Mouse (Mus musculus) embryonic facial prominence, embryonic 10.5 days (tissue): ENCODE data around the gene Pkn1. TPM values are rescaled to one million over a fixed set of nuclear protein-coding genes. Genes with fewer than 3 reads are reported as not detected.

Experiments used
- DNase-seq: peaks from one replicate; pipeline ENCODE4 v3.0.0-alpha.2; 2017; ENCODE audit warnings: low spot score
- H3K27ac ChIP-seq: fragments of 300-500 bp; sonication (generic); replicated peaks from 2 replicates; pipeline ENCODE4 v1.5.1; 2016; ENCODE audit warnings: mild to moderate bottlenecking
- H3K27me3 ChIP-seq: fragments of 300-500 bp; sonication (generic); replicated peaks from 2 replicates; pipeline ENCODE4 v1.6.1; 2016; ENCODE audit warnings: low read depth, mild to moderate bottlenecking; ENCODE audit not compliant: poor library complexity, severe bottlenecking
- H3K36me3 ChIP-seq: fragments of 300-500 bp; sonication (generic); replicated peaks from 2 replicates; pipeline ENCODE4 v1.6.1; 2016; ENCODE audit warnings: mild to moderate bottlenecking, moderate library complexity
- H3K4me1 ChIP-seq: fragments of 300-500 bp; sonication (generic); 2 replicates; pipeline ENCODE4 v1.6.1; 2016
- H3K4me3 ChIP-seq: fragments of 300-500 bp; sonication (generic); 2 replicates; pipeline ENCODE4 v1.5.1; 2016; ENCODE audit warnings: mild to moderate bottlenecking, moderate library complexity
- H3K9me3 ChIP-seq: fragments of 300-500 bp; sonication (generic); 2 replicates; pipeline ENCODE4 v1.6.1; 2016; ENCODE audit warnings: mild to moderate bottlenecking
- WGBS: fragments of 180-500 bp; shearing (Covaris S2); methylation state at CpG from one replicate; pipeline ENCODE4 v1.1.7; 2016; 5-methylcytosine and 5-hydroxymethylcytosine counted together
- polyA plus RNA-seq: library from polyadenylated mRNA; unstranded; fragments of >200 nt; fragmentation: Nextera tagmentation; extraction: Ambion mirVana; gene quantifications from 2 replicates; pipeline ENCODE4 v1.2.1, GENCODE M21; 2016

The Pkn1 gene
- polyA plus RNA-seq, 1 experiment from 2014 or later = 30.9 TPM

DNA sequence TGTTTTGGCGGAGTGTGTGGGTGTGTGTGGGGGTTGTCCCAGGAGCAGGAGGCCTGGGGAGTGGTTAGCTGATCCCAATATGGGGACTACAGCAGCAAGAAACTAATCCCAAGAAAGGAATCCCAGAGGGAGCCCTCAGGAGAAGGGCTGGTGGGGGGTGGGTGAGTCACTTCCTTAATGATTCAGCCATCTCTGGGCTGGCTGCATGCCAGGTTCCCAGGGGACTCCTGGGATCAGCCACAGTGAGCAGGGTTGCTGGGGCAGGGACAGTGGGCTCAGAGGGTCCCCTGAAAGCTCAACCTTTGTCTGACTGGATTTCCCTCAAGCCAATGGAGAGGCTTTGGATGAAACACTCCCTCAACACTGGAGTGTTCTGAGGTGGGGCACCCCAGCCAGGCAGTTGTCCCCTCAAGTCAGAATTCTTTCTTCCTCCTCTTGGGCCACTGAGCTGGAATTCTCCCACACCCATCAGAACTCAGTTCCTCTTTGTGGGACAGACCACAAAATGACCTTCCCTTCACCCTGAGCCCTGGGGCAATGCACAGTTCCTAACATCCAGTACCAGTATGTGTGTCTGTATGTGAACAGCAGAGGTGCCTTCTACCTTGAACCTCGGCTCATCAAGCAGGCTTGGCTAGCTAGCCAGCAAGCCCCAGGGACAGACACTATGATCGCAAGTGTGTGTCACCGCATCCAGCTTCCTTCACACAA, 39.0 kb upstream of the Pkn1 start:
- peak overlapping the region; percentile 66; the same call in 1 of the 2 replicates for H3K27ac ChIP-seq
- WGBS = 74% methylated on average over 4 of the region's 4 CpGs

GRCm38 (mm10) chr8:83737346-83737745, 38.4 kb upstream of the Pkn1 start:
- 89% methylated on average over 4 of the region's 4 CpGs for WGBS
- Histone ChIP-seq H3K4me1 (peaks cover 42% of the 10 kb centered on the region), H3K27ac (no peak overlapping the region; the same call in 1 of the 2 replicates), H3K36me3 (no peaks in the 10 kb centered on the region), H3K4me3 (no peak overlapping the region), H3K9me3 (peaks cover 4% of the 10 kb centered on the region; the same call in 1 of the 2 replicates), H3K27me3 (peaks cover 40% of the 10 kb centered on the region)
- no peak for DNase-seq

More for the DNA sequence above, 39.0 kb upstream of the Pkn1 start:
- Histone ChIP-seq H3K4me1 (peaks cover 42% of the 10 kb centered on the region), H3K36me3 (no peaks in the 10 kb centered on the region), H3K9me3 (peaks cover 4% of the 10 kb centered on the region; the same call in 1 of the 2 replicates), H3K4me3 (peak overlapping the region; percentile 3; the same call in 1 of the 2 replicates), H3K27me3 (peaks cover 47% of the 10 kb centered on the region)
- DNase-seq = no peak

DNA sequence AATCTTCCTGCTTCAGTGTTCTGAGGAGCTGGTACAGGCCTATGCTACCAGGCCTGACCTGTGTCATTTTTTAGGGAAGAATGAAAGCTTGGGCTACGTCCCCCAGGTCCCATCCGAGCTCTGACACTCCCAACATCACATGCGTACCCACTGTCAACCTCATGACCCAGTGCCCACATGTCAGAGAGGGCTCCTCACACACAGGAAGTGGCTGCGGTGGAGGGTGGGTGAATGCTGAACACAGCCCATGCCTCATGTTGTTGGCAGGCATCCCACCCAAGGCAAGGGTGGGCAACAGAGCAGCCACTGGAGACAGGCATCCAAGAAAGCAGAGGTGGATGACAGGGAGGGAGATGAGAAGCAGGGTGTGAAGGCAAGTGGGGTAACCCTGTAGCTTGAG, 37.7 kb upstream of the Pkn1 start:
- H3K9me3 ChIP-seq = peaks cover 4% of the 10 kb centered on the region; the same call in 1 of the 2 replicates
- DNase-seq = no peak
- 0 out of 2 replicates have a peak, but pooled peaks cover 5% of the 10 kb centered on the region for H3K36me3 ChIP-seq
- H3K27ac ChIP-seq = no peak overlapping the region
- peaks cover 41% of the 10 kb centered on the region for H3K4me1 ChIP-seq
- 94% methylated on average over 4 of the region's 4 CpGs for WGBS
- no peak overlapping the region for H3K4me3 ChIP-seq
- H3K27me3 ChIP-seq = peaks cover 34% of the 10 kb centered on the region

- 87% methylated on average over 6 of the region's 6 CpGs for WGBS
Measured at GRCm38 (mm10) chr8:83732919-83733318, 33.9 kb upstream of the Pkn1 start.

GRCm38 (mm10) chr8:83731906-83732305, 32.9 kb upstream of the Pkn1 start:
- WGBS = 73% methylated on average over 5 of the region's 5 CpGs

More at GRCm38 (mm10) chr8:83732919-83733318, 33.9 kb upstream of the Pkn1 start:
- Histone ChIP-seq H3K36me3 (0 out of 2 replicates have a peak, but pooled peaks cover 5% of the 10 kb centered on the region), H3K27me3 (no peaks in the 10 kb centered on the region; the same call in 1 of the 2 replicates), H3K9me3 (peaks cover 4% of the 10 kb centered on the region; the same call in 1 of the 2 replicates), H3K27ac (no peak overlapping the region), H3K4me1 (peaks cover 22% of the 10 kb centered on the region), H3K4me3 (no peak overlapping the region)
- no peak for DNase-seq

DNA sequence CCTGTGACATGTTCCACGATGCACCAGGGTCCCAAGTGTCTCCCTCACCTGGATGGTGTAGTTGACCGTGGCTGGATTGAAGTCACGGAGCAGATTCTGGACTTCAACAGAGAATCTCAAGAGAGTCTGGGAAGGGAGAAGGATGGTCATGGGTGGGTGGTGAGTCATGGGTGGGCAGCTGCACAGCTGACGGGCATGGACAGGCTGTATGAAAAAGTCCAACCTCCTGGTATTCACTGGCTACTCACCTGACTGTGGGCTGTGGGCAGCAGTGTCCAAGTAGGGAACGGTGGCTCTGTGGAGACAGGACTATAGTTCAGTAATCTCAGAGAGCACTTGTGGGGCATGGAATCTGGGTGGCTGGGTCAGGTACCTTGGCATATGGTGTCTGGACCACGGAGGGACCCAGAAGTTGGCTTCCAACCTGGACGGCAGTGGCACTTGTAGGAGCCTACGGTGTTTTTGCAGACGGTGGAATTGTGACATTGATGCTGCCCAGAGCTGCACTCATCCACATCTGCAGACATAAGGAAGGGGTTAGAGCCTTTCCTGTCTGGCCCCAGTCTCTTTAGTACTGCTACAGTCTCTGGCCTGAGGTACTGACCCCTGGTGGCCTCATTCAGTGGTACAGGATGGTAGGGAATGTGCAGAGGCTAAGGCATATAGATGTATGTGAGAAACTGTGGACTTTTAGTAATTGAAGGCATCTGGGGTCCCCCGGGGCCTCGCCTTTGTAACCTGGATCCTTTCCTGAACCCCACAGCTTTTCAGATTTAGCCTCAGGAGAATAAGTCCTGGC, 30.2 kb upstream of the Pkn1 start:
- peak; percentile 78 for DNase-seq
- Histone ChIP-seq H3K9me3 (no peaks in the 10 kb centered on the region), H3K36me3 (peaks cover 28% of the 10 kb centered on the region), H3K27ac (peak overlapping the region; percentile 54), H3K4me3 (no peak overlapping the region), H3K4me1 (peaks cover 18% of the 10 kb centered on the region), H3K27me3 (no peaks in the 10 kb centered on the region)
- WGBS = 66% methylated on average over 11 of the region's 11 CpGs

More at GRCm38 (mm10) chr8:83731906-83732305, 32.9 kb upstream of the Pkn1 start:
- H3K4me1 ChIP-seq = peaks cover 18% of the 10 kb centered on the region
- no peak overlapping the region for H3K27ac ChIP-seq
- no peaks in the 10 kb centered on the region; the same call in 1 of the 2 replicates for H3K9me3 ChIP-seq
- peaks cover 5% of the 10 kb centered on the region; the same call in 1 of the 2 replicates for H3K36me3 ChIP-seq
- no peaks in the 10 kb centered on the region; the same call in 1 of the 2 replicates for H3K27me3 ChIP-seq
- no peak for DNase-seq
- H3K4me3 ChIP-seq = no peak overlapping the region

GRCm38 (mm10) chr8:83725521-83726102, 26.6 kb upstream of the Pkn1 start:
- WGBS = 94% methylated on average over 8 of the region's 8 CpGs
- no peak overlapping the region for H3K27ac ChIP-seq
- peaks cover 18% of the 10 kb centered on the region for H3K4me1 ChIP-seq
- DNase-seq = no peak
- no peaks in the 10 kb centered on the region for H3K9me3 ChIP-seq
- peaks cover 59% of the 10 kb centered on the region for H3K36me3 ChIP-seq
- no peak overlapping the region for H3K4me3 ChIP-seq
- H3K27me3 ChIP-seq = no peaks in the 10 kb centered on the region

DNA sequence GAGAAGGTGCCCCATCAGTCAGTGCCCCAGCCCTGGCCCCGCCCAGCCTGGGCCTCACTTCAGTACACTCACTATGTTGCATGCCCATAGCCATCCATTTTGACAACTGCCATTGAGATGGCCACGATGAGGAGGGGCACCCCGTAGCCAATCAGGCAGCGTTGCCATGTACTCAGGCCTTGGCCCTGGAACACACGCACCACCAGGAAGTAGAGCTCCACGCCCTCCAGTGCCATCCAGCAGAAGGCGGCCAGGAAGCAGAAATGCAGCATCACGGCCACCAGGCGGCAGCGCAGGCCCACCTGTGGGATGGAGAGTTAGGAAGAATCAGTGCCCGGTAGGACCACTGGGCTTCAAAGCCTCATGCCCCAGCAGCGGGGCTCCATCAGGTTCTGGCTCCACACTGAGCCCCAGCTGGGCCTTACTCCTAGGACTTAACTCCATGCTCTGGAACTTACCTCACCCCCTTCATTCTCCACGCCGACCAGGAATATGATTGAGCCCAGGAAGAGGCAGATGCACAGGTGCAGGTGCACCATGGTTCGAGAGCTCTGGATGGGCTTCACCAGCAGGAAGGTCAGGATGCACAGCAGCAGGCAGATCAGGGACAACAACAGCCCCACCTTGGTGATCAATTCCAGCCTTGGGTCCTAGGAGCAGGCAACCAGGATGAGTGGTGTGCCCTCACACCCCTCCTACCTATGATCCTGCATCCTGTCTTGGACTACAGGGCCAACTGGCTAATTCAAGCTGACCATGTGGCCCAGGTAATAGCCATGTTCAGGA, 25.9 kb upstream of the Pkn1 start:
- peaks cover 16% of the 10 kb centered on the region for H3K4me1 ChIP-seq
- no peak overlapping the region for H3K4me3 ChIP-seq
- no peaks in the 10 kb centered on the region for H3K9me3 ChIP-seq
- H3K27ac ChIP-seq = no peak overlapping the region
- peak; percentile 83 for DNase-seq
- H3K36me3 ChIP-seq = peaks cover 66% of the 10 kb centered on the region
- WGBS = 47% methylated on average over 15 of the region's 15 CpGs
- H3K27me3 ChIP-seq = no peaks in the 10 kb centered on the region

GRCm38 (mm10) chr8:83723447-83724083, 24.6 kb upstream of the Pkn1 start:
- H3K9me3 ChIP-seq = no peaks in the 10 kb centered on the region
- peaks cover 76% of the 10 kb centered on the region for H3K36me3 ChIP-seq
- H3K27ac ChIP-seq = no peak overlapping the region
- peaks cover 2% of the 10 kb centered on the region; the same call in 1 of the 2 replicates for H3K4me1 ChIP-seq
- 90% methylated on average over 11 of the region's 11 CpGs for WGBS
- H3K27me3 ChIP-seq = no peaks in the 10 kb centered on the region
- no peak for DNase-seq
- H3K4me3 ChIP-seq = no peak overlapping the region

GRCm38 (mm10) chr8:83722631-83723030, 23.7 kb upstream of the Pkn1 start:
- H3K36me3 ChIP-seq = peaks cover 76% of the 10 kb centered on the region
- no peak for DNase-seq
- H3K4me1 ChIP-seq = no peaks in the 10 kb centered on the region
- H3K4me3 ChIP-seq = no peak overlapping the region
- no peak overlapping the region for H3K27ac ChIP-seq
- H3K27me3 ChIP-seq = no peaks in the 10 kb centered on the region
- no peaks in the 10 kb centered on the region for H3K9me3 ChIP-seq
- WGBS = 90% methylated on average over 12 of the region's 12 CpGs

- Histone ChIP-seq H3K36me3 (peaks cover 76% of the 10 kb centered on the region), H3K9me3 (no peaks in the 10 kb centered on the region), H3K4me3 (no peak overlapping the region), H3K27ac (no peak overlapping the region), H3K4me1 (peaks cover 9% of the 10 kb centered on the region), H3K27me3 (no peaks in the 10 kb centered on the region)
- WGBS = 92% methylated on average over 25 of the region's 25 CpGs
- DNase-seq = no peak
Measured at GRCm38 (mm10) chr8:83721405-83722025, 22.5 kb upstream of the Pkn1 start.
